Mouse (Mus musculus) left cerebral cortex, postnatal 4 days (tissue): ENCODE results near the gene Unc50. TPM values are rescaled to one million over a fixed set of nuclear protein-coding genes. Genes with fewer than 3 reads are reported as not detected.
A peak's percentile ranks its signal among the peaks of the same experiment; 100 is the strongest.

Experiments used
- DNase-seq: peaks from one replicate; pipeline ENCODE4 v3.0.0-alpha.2; 2022
- intact Hi-C: fragments of 180-260 bp; cut with DNase I; formaldehyde crosslinking; loops from one replicate; pipeline ENCODE4 v1.15.1; 2025
- total RNA-seq, 2 experiments: library from RNA; stranded (reverse); gene quantifications; 2 replicates each; pipeline ENCODE4 v1.2.3; 2021

Gene Unc50
- total RNA-seq, 2 experiments from 2014 or later: 46.9 to 51.8 TPM

GRCm38 (mm10) chr1:37442848-37443835 lies 13.2 kb downstream of the Unc50 start:
- intact Hi-C loops: no loop called here
- no peak for DNase-seq

- DNase-seq: peak; percentile 59
- intact Hi-C loops: no loop called here
Observed at GRCm38 (mm10) chr1:37448361-37449095, 18.6 kb downstream of the Unc50 start.

DNA sequence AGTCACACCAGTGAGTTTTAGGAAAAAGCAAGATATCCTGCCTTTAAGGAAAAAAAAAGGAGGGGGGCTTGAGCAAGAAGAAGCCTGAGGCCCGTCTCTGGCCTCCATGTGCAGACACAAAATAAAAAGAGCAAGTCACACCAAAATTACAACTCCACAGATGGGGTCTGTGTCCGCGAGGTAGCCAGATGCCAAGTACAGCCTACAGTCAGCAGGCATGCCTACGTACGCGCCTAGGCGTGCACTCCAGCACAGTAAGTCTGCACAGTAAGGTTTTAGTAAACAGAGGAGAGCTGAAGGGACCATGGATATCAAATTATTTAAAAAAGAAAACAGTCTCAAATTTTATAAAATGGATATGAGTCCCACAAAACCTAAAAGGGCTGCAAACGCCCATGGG lies 21.3 kb downstream of the Unc50 start:
- intact Hi-C loops: no loop called here
- DNase-seq: no peak

- no peak for DNase-seq
- intact Hi-C loops: no loop called here
Observed at GRCm38 (mm10) chr1:37457546-37457945, 27.6 kb downstream of the Unc50 start.

GRCm38 (mm10) chr1:37464878-37465452 lies 35.0 kb downstream of the Unc50 start:
- no peak for DNase-seq

DNA sequence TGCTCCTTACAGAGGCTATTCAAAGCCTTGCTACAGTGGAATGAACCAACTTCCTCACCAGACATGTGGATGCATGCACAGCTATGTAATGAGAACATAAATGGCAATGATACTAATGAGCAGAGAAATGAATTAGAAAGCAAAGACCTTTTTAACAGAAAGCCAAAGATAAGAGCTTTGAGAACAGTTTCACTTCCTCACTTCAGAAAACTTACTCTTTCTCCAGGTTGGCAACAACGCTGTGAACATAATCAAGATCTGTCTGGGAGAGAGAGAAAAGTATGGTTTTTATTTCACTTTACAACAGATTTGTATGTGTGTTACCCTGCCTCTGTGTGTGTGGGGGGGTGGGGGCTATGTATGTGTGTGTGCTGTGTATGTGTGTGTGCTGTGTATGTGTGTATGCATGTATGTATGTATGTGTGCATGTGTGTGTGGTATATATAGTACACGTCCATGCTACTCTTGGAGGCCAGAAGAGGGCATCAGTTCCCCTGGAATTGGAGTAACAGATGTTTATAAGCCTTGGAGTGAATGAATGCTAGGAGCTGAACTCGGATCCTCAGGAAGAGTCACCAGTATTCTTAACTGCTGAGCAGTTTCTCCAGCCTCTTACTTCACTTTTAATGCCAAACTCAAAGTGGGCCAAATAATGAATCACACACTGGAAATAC lies 36.5 kb downstream of the Unc50 start:
- intact Hi-C loops: no loop called here
- no peak for DNase-seq

More at GRCm38 (mm10) chr1:37464878-37465452, 35.0 kb downstream of the Unc50 start:
- intact Hi-C loops: no loop called here

GRCm38 (mm10) chr1:37467806-37468205 lies 37.9 kb downstream of the Unc50 start:
- intact Hi-C loops: no loop called here
- DNase-seq: no peak

DNA sequence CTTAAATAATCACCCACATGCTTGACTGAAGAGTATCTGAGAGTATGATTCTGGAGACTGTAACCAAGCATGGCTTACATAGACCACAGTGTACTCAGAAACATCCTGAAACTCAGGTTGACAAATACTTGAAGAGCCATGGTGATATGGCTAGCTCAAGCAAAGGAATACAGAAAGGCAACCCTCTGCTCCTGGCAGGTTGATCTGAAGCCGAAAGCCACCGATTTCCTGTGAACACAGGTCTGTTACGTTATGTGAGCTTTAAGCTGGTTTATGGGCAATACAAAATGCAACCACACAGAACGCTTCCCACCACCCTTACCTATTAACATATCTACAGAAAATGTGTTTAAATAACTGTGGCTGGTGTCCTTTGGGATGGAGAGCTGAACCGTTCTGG lies 39.1 kb downstream of the Unc50 start:
- intact Hi-C loops: no loop called here
- DNase-seq: no peak

DNA sequence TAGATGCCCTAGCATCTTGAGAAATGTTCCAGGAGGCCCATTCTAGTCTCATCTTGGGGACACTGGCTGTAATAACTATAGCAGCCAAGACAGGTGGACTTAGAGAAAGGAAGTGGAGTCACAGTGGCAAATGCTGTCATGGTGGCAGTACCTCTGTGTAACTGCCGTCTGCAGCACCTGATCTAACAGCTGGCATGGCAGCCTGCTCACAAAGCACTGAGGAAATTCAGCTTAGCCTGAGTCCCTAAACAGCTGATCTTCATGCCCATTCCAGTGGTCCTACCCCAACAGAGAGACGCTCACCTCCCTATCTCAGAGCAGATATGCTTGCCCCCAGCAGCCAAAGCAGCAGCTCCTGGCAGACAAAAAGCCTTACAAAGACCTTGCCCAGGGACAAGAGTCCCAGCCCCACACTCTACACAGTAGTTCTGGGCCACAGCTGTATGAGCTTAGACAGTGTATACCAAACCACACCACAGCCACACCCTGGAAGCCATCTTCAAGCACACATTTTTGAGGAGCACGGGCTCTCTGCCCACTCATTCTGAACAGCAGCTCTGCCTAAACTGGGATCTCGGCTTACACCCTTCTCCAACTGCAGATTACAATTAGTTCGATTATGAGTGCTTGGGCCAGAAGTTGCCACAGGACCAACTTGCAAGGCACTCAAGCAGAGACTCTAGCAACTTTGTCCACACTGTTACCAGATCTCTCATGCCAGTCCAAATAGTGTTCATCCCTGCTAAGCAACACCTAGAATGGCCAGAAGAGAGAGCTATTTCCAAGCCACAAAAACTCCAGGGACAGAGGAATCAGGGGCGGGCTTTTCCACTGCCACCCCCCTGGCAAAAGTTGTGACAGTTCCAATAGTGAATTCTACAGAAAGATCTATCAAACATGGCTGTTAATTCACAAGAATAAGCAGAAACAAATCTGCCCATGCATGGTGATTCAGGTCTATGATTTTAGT lies 41.5 kb downstream of the Unc50 start:
- no peak for DNase-seq
- intact Hi-C loops: no loop called here

DNA sequence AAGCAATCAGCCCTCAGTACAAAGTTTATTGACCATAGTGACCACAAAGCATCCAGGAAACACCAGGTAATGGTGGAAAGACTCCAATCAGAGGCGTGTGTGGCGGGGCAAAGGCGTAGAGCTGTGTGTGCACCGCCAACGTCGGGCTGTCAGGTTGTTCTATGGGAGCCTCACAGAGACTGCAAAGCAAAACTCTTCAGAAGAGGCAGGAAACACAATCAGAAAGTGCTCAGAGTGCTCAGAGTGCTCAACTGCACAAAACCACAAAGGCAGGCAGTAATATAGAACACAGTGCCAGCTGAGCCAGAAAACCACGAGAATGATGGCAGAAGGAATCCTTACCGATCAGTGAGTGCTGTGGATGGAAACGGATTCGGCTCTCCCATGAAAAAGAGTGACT lies 43.3 kb downstream of the Unc50 start:
- DNase-seq: no peak
- intact Hi-C loops: no loop called here

DNA sequence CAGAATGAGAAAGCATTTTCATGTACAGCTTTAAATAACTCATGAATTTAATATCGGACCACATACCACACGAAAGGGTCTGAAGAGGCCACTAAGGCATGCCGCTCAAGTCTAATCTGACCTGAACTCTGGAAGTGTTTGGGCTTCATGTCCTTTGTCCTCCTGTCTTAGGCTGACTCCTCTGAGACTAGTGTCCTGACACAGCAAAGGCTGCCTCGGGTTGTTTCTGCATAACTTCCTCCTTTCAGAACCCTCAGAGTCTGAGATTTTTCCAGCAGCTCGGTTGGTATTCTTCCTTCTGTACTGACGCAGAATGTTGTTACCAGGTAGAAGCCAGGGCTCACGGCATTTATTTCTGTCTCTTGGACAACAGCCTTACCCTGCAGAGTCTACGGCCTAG lies 44.1 kb downstream of the Unc50 start:
- intact Hi-C loops: no loop called here
- no peak for DNase-seq

DNA sequence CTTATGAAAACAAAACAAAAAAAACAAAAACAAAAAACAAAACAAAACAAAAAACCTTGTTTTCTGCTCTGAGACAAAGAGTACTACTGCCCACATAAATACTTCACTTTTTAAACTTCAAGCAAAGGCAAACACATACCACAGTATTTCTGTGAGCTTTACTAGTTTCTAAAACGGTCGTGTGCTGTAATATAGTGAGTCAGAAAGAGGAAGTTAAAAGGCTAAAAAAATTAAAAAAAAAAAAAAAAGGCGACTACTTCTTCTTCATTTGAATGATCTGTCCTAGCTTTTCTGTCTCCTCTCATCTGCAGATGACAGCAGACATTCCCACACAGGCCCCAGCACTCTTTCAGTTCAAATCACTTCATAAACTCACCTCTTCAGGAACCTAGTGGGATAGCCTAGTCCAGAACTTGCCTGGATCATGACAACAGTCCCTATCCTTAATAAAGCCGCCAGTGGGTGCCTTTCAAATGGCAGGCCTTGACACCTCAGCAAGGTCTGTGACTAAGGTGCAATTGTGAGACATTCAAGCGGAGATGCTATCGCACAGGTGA lies 44.8 kb downstream of the Unc50 start:
- no peak for DNase-seq
- intact Hi-C loops: loop anchor here (5.0 kb wide), 1 partner anchor 63 kb away; no protein-coding TSS in a partner anchor

DNA sequence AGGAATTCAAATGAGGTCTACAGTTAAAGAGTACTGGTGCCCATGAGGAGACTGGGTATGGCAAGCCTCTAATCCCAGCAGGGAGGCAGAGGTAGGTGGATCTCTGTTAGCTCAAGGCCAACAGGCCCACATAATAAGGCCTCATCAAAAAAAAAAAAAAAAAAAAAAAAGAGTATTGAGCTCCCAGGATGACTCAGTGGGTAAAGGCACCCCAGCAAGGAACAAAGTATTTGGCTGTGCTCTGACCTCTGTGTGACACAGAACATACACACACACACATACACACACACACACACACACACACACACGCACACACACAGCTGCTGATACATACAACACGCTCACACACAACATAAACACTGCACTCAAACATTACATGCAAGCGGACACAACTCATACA lies 45.4 kb downstream of the Unc50 start:
- intact Hi-C loops: loop anchor here (5.0 kb wide), 1 partner anchor 62 kb away; no protein-coding TSS in a partner anchor
- DNase-seq: no peak

- intact Hi-C loops: loop anchor here (5.0 kb wide), 1 partner anchor 60 kb away; no protein-coding TSS in a partner anchor
- no peak for DNase-seq
Observed at GRCm38 (mm10) chr1:37477250-37477649, 47.3 kb downstream of the Unc50 start.

GRCm38 (mm10) chr1:37477928-37478327 lies 48.0 kb downstream of the Unc50 start:
- DNase-seq: no peak
- intact Hi-C loops: loop anchor here (5.0 kb wide), 1 partner anchor 59 kb away; no protein-coding TSS in a partner anchor

- intact Hi-C loops: loop anchor here (5.0 kb wide), 1 partner anchor 59 kb away; no protein-coding TSS in a partner anchor
- DNase-seq: no peak
Observed at GRCm38 (mm10) chr1:37478416-37478815, 48.5 kb downstream of the Unc50 start.

- intact Hi-C loops: loop anchor here (5.0 kb wide), 1 partner anchor 58 kb away; no protein-coding TSS in a partner anchor
- peak; percentile 41 for DNase-seq
Observed at GRCm38 (mm10) chr1:37479074-37479473, 49.1 kb downstream of the Unc50 start.

DNA sequence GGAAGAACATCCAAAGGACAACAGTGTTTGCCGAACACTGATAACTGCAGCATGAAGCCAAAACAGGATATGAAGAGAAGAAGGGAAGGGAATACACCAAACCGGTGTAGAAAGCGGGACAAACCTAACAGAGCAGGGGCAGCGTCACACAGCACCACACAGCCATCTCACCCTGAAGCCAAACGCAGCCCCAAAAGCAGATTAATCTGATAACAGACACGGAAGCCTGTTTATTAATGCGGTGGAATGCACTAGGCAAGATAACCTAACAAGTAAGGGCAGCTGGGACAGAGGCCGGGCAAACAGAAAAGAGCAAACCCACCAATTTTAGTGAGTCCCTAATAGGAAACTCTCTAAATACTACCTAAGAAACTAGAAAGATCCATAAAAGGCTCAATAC lies 49.8 kb downstream of the Unc50 start:
- intact Hi-C loops: loop anchor here (5.0 kb wide), 1 partner anchor 58 kb away; no protein-coding TSS in a partner anchor
- no peak for DNase-seq

GRCm38 (mm10) chr1:37480731-37481130 lies 50.8 kb downstream of the Unc50 start:
- intact Hi-C loops: no loop called here
- no peak for DNase-seq
